Mouse (Mus musculus): ENCODE measurements around the gene Nrm.

DNA sequence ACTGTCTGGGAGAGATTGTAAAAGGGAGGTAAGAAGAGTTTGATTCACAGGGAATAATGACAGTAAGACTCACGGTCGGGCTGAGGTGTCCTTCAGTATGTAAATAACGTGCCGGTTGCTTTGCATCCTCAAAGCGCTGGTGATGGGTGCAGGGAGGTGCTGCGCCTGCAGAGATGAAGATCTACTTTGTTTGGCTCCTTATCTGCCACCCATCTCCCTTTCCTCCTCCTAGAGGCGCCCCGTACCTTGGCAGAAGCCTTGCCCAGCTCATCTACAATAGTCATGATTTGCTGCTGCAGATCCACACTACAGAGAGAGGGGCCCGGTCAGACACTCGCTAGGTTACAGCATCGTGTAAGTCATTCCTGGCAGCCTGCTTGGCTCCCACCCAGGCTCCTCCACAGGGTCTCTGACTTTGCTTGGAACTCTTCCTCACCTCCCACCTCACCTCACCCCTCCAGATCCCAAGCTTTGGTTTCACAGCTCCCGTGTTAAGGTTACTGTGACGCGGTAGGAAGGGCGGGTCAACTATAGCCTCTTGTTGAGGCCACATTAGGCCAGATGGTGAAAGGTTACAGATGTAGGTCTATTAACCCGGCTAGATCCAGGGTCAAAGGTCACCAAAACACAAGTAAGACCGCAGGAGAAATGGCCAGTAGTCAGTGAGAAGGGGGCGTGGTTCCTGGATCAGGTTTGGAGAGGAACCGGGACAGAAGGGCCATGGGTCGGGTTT, 48.2 kb downstream of the Nrm start:
- TF ChIP-seq POLR2A (IDR thresholded peaks at IDR 0.05; ENCODE audit: control insufficient read depth, low read depth, low read length) = no peak
- TF ChIP-seq CTCF (IDR thresholded peaks at IDR 0.05; ENCODE audit: control insufficient read depth, insufficient read depth, insufficient replicate concordance, low read depth, low read length) = no peak

Measured in testis, adult 2 months (tissue).